Mouse (Mus musculus): ENCODE measurements at regions not wholly inside any gene's neighbourhood (a gene's known extent, or its start where the extent isn't known, plus 50 kb on each side); places are given as distances from the start of the nearest gene placed in this dataset.

GRCm38 (mm10) chr4:150708572-150708984 lies 56.6 kb upstream of the Slc45a1 start:
- Histone ChIP-seq H3K9ac (ENCODE audit: control insufficient read depth, low read depth, low read length, poor library complexity, severe bottlenecking) (no peak overlapping the region), H3K79me2 (ENCODE audit: control insufficient read depth, insufficient read depth, low read length, poor library complexity) (no peaks in the 10 kb centered on the region), H3K27me3 (ENCODE audit: control insufficient read depth in 1 of 2, insufficient read depth in 2 of 2, low read length in 2 of 2) (peaks cover 0 to 11% of the 10 kb centered on the region in 2 experiments; a peak in 2 of 4 replicates), H3K4me1 (ENCODE audit: control insufficient read depth in 1 of 2, insufficient read depth in 2 of 2, low read length in 2 of 2) (no peaks in the 10 kb centered on the region), H3K36me3 (ENCODE audit: control insufficient read depth in 1 of 2, insufficient read depth in 2 of 2, low read length in 2 of 2) (no peaks in the 10 kb centered on the region), H3K27ac (ENCODE audit: control insufficient read depth, low read depth, low read length) (no peak overlapping the region), H3K4me3 (ENCODE audit: control insufficient read depth in 1 of 2, insufficient read depth in 1 of 2, low read depth in 2 of 2, low read length in 2 of 2) (no peak overlapping the region), H3K9me3 (replicated peaks; ENCODE audit: insufficient read depth, low read length) (no peaks in the 10 kb centered on the region)
- TF ChIP-seq SMC3 (IDR thresholded peaks at IDR 0.05; ENCODE audit: low read depth, low read length) (0 out of 2 replicates have a peak, but pooled peaks have one; percentile 3), ZKSCAN1 (IDR thresholded peaks at IDR 0.05; ENCODE audit: low read depth, low read length) (no peak)
- DNase-seq (ENCODE audit: low read depth, low spot score): no peak

GRCm38 (mm10) chr4:150707725-150708571 lies 56.0 kb upstream of the Slc45a1 start:
- Histone ChIP-seq H3K79me2 (ENCODE audit: control insufficient read depth, insufficient read depth, low read length, poor library complexity) (no peaks in the 10 kb centered on the region), H3K4me3 (ENCODE audit: control insufficient read depth in 1 of 2, insufficient read depth in 1 of 2, low read depth in 2 of 2, low read length in 2 of 2) (no peak overlapping the region), H3K9ac (ENCODE audit: control insufficient read depth, low read depth, low read length, poor library complexity, severe bottlenecking) (no peak overlapping the region), H3K4me1 (ENCODE audit: control insufficient read depth in 1 of 2, insufficient read depth in 2 of 2, low read length in 2 of 2) (no peaks in the 10 kb centered on the region), H3K27ac (ENCODE audit: control insufficient read depth, low read depth, low read length) (no peak overlapping the region), H3K9me3 (replicated peaks; ENCODE audit: insufficient read depth, low read length) (no peaks in the 10 kb centered on the region), H3K27me3 (ENCODE audit: control insufficient read depth in 1 of 2, insufficient read depth in 2 of 2, low read length in 2 of 2) (peaks cover 0 to 11% of the 10 kb centered on the region in 2 experiments; a peak in 2 of 4 replicates), H3K36me3 (ENCODE audit: control insufficient read depth in 1 of 2, insufficient read depth in 2 of 2, low read length in 2 of 2) (no peaks in the 10 kb centered on the region)
- TF ChIP-seq GABPA (IDR thresholded peaks at IDR 0.05; ENCODE audit: low read depth, low read length) (no peak), SMC3 (IDR thresholded peaks at IDR 0.05; ENCODE audit: low read depth, low read length) (no peak), USF1 (IDR thresholded peaks at IDR 0.05; ENCODE audit: low read depth, low read length) (no peak), ZMIZ1 (IDR thresholded peaks at IDR 0.05; ENCODE audit: low read depth, low read length) (no peak), HCFC1 (IDR thresholded peaks at IDR 0.05; ENCODE audit: low read depth, low read length) (no peak), MAZ (IDR thresholded peaks at IDR 0.05; ENCODE audit: low read depth, low read length) (no peak), SIN3A (IDR thresholded peaks at IDR 0.05; ENCODE audit: low read length) (no peak), CHD2 (IDR thresholded peaks at IDR 0.05; ENCODE audit: low read length) (no peak), KAT2A (conservative IDR thresholded peaks at IDR 0.05; ENCODE audit: low read depth, low read length) (no peak), ZKSCAN1 (IDR thresholded peaks at IDR 0.05; ENCODE audit: low read depth, low read length) (no peak), MAX (IDR thresholded peaks at IDR 0.05; ENCODE audit: low read length) (no peak)
- no peak for DNase-seq (ENCODE audit: low read depth, low spot score)
